In genomic region chr11:62879220-62880048, GRCm38 (mm10) we compare ENCODE assay signal across 8 mouse cellular contexts. TPM values are rescaled to one million over a fixed set of nuclear protein-coding genes. Genes with fewer than 3 reads are reported as not detected.
DNase-seq lines count a peak whose midpoint lies in the region; ATAC-seq lines count a peak whose summit lies in the region.

TSS of gene Tvp23b (plus strand) at chr11:62879455.

- ATAC-seq in erythroblast, adult 5-6 weeks (replicated peaks; ENCODE audit: low FRiP score, poor library complexity, severe bottlenecking): peak; percentile 98
- ATAC-seq in kidney, embryonic 15.5 days (replicated peaks; ENCODE audit: low FRiP score): peak; percentile 97
- peak; percentile 97 for ATAC-seq in monocyte, adult 5-6 weeks (replicated peaks; ENCODE audit: insufficient number of reproducible peaks, low FRiP score, low TSS enrichment, poor library complexity, severe bottlenecking)

- WGBS in heart, embryonic 10.5 days: under 1% methylated on average over 55 of the region's 55 CpGs
- WGBS in kidney, embryonic 15.5 days: 1% methylated on average over 55 of the region's 55 CpGs

- H3K36me3 ChIP-seq in heart, embryonic 10.5 days: peaks cover 18% of the 10 kb centered on the region
- H3K36me3 ChIP-seq in kidney, embryonic 15.5 days: peaks cover 17% of the 10 kb centered on the region

- H3K27ac ChIP-seq in heart, embryonic 10.5 days: peak within 1 kb of the TSS; percentile 98
- H3K27ac ChIP-seq in kidney, embryonic 15.5 days: peak within 1 kb of the TSS; percentile 72

- H3K4me1 ChIP-seq in heart, embryonic 10.5 days: no peaks in the 10 kb centered on the region
- peaks cover 3% of the 10 kb centered on the region; the same call in 1 of the 2 replicates for H3K4me1 ChIP-seq in kidney, embryonic 15.5 days

- H3K9ac ChIP-seq in kidney, embryonic 15.5 days: peak within 1 kb of the TSS; percentile 79

- no peaks in the 10 kb centered on the region for H3K9me3 ChIP-seq in heart, embryonic 10.5 days
- H3K9me3 ChIP-seq in kidney, embryonic 15.5 days (replicated peaks): no peaks in the 10 kb centered on the region

- H3K4me2 ChIP-seq in kidney, embryonic 15.5 days: peak within 1 kb of the TSS; percentile 75

- peak within 1 kb of the TSS; percentile 87 for H3K4me3 ChIP-seq in heart, embryonic 10.5 days
- peak within 1 kb of the TSS; percentile 67 for H3K4me3 ChIP-seq in kidney, embryonic 15.5 days (replicated peaks)

- no peaks in the 10 kb centered on the region for H3K27me3 ChIP-seq in heart, embryonic 10.5 days (ENCODE audit: insufficient read depth, poor library complexity, severe bottlenecking)
- H3K27me3 ChIP-seq in kidney, embryonic 15.5 days: no peaks in the 10 kb centered on the region

- DNase-seq in B cell, adult 2 months: peak; percentile 99 to 100
- peak; percentile 99 for DNase-seq in brain, adult 2 months (ENCODE audit: low read depth, low spot score)
- peak; percentile 100 for DNase-seq in heart, embryonic 10.5 days (ENCODE audit: low spot score)
- DNase-seq in liver: peak; percentile 100
- DNase-seq in spleen, postnatal 4 days (ENCODE audit: low spot score in 2 of 2): peak; percentile 99

RNA-seq across cellular contexts. Expression of gene Tvp23b, which starts in this region (rescaled TPM):
- 2.7 and 10.7 TPM in 2 replicates for total RNA-seq in erythroblast, adult 5-6 weeks (2015; ENCODE audit: low replicate concordance)
- 2.4 and 5.7 TPM in 2 replicates for total RNA-seq in erythroblast, adult 5-6 weeks (2017; ENCODE audit: low replicate concordance)
- polyA plus RNA-seq in heart, embryonic 10.5 days (2016; fragmentation: Nextera tagmentation; extraction: Ambion mirVana): 55.6 and 61.8 TPM in 2 replicates
- 70.3 and 77.3 TPM in 2 replicates for polyA plus RNA-seq in kidney, embryonic 15.5 days (2015; fragmentation: Nextera tagmentation; extraction: Ambion mirVana)
- 23.5 to 32.7 TPM (median 30.7 TPM) in 3 replicates for total RNA-seq in monocyte, adult 5-6 weeks (2017)

Comparison
In these comparisons a context has a peak if more than half of its experiments do, and no peak if none do; other contexts are left out.
1. Peak in every context shown above with its lines: DNase-seq, ATAC-seq, H3K4me3 ChIP-seq and H3K27ac ChIP-seq.